Mouse (Mus musculus) C2C12 (cell line): ENCODE results near the gene Coro2b.

Experiments
- MAX ChIP-seq: IDR thresholded peaks from one replicate; pipeline ENCODE4 v1.6.1; 2011; ENCODE audit warnings: mild to moderate bottlenecking, control low read depth
- MYOD1 ChIP-seq: IDR thresholded peaks from one replicate; pipeline ENCODE4 v1.6.1; 2011; ENCODE audit warnings: low read depth; ENCODE audit not compliant: control insufficient read depth, insufficient read length
- MYOG ChIP-seq: IDR thresholded peaks from one replicate; pipeline ENCODE4 v1.6.1; 2011; ENCODE audit not compliant: control insufficient read depth, insufficient read length; ENCODE audit errors: extremely low read depth

- TF ChIP-seq MYOG (no peak), MAX (no peak), MYOD1 (no peak)
Measured at GRCm38 (mm10) chr9:62370186-62370585, 166.7 kb downstream of the Coro2b start.
